Mouse (Mus musculus) ovary, postnatal 36 days (tissue): ENCODE measurements around the gene Mamstr.

Experiments used
- DNase-seq: peaks from one replicate; pipeline ENCODE4 v3.0.0; 2022; ENCODE audit warnings: low spot score, mixed read lengths

Gene Mamstr

DNA sequence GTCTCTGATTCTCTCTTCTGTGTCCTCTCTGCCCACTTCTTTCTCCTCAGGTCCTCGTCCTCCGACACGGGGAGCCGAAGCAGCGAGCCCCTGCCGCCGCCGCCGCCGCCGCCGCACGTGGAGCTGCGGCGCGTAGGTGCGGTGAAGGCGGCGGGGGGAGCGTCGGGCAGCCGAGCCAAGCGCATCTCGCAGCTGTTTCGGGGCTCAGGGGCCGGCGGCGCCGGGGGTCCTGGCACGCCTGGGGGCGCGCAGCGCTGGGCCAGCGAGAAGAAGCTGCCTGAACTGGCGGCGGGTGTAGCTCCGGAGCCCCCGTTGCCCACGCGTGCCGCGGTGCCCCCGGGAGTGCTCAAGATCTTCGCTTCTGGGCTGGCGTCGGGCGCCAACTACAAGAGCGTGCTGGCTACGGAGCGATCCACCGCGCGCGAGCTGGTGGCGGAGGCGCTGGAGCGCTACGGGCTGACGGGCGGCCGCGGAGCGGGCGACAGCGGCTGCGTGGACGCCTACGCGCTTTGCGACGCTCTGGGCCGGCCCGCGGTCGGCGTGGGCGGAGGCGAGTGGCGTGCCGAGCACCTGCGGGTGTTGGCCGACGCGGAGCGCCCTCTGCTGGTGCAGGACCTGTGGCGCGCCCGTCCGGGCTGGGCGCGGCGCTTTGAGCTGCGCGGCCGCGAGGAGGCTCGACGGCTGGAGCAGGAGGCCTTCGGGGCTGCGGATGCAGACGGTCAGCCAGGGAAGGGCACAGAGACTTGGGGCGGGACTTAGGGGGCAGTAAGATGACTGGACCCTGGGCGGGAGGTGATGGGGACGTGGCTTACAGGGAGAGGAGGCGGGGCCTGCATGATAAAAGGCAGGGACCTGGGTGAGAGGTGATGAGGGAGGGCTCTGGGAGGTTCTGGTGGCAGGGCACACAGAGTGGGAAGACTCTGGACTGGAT lies 11.1 kb upstream of the Mamstr start:
- DNase-seq: peak; percentile 91

GRCm38 (mm10) chr7:45630064-45630907 lies 9.5 kb upstream of the Mamstr start:
- no peak for DNase-seq

DNA sequence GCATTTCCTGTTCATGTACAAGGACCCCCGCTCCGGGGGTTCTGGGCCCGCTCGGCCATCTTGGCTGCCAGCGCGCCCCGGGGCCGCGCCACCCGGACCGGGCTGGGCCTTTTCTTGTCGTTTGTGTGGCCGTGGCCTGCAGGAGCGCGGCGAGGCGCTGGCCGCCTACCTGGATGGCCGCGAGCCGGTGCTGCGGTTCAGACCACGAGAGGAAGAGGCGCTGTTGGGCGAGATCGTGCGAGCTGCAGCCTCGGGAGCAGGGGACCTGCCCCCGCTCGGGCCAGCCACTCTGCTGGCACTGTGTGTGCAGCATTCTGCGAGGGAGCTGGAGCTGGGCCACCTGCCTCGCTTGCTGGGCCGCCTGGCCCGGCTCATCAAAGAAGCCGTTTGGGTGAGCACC lies 7.3 kb upstream of the Mamstr start:
- peak; percentile 64 for DNase-seq

DNA sequence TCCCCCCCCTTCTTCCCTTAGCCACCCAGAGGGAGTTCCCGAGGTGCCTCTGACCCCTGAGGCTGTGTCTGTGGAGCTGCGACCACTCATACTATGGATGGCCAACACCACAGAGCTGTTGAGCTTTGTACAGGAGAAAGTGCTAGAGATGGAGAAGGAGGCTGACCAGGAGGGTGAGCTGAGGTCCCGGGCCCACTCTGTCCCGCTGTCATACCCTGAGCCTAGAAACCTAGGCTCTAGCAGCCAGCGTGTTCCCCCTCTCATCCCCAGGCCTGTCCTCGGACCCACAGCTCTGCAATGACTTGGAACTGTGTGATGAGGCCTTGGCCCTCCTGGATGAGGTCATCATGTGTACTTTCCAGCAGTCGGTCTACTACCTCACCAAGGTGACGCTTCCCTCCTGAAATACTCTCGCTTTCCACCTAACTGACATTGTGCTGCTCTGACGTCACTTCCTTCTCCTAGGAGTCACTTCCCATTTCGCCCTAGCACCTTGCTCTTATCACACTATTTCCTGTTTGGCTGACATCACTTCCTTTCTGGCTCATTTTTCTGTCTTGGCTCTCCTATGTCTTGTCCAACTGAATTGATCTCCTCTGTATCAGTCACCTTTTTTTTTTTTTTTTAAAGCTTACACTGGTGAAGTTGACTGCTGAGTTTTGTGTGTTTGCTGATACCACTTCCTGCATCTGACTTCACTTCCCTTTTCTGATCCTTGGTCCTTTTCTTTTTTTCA lies 4.7 kb upstream of the Mamstr start:
- no peak for DNase-seq

GRCm38 (mm10) chr7:45635711-45636688 lies 3.8 kb upstream of the Mamstr start:
- DNase-seq: no peak

GRCm38 (mm10) chr7:45637710-45638109 lies 2.1 kb upstream of the Mamstr start:
- DNase-seq: no peak

DNA sequence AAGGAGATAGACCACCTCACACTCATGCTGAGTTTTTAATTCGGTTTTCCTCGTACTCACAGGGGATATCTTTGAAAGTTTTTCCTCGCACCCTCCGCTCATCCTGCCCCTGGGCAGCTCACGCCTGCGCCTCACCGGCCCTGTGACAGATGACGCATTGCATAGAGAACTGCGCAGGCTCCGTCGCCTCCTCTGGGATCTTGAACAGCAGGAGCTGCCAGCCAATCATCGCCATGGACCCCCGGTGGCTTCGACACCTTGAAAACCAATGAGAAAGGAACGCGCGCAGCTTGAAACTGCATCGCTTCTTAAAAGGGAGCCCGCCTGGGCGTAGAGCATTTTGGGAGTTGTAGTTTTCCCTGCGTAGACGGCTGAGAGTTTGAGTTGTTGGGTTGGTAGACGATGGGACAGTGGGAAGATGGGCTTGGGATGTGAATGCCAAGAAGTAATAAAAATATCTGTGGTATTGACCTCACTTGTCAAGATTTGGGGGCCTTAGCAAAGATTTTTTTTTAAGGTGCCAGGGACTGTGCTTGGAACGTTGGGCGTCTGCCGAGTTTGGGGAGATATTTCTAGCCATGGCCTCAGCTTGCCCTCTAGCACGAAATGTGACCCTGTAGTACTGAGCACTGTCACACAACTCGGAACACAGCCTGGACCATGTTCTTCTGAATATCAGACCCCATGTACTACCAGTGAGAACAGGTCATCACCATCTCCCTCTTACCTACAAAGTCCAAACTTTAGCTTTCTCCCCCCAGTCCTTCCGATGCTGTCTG lies 965 bp upstream of the Mamstr start:
- peak; percentile 89 for DNase-seq

DNA sequence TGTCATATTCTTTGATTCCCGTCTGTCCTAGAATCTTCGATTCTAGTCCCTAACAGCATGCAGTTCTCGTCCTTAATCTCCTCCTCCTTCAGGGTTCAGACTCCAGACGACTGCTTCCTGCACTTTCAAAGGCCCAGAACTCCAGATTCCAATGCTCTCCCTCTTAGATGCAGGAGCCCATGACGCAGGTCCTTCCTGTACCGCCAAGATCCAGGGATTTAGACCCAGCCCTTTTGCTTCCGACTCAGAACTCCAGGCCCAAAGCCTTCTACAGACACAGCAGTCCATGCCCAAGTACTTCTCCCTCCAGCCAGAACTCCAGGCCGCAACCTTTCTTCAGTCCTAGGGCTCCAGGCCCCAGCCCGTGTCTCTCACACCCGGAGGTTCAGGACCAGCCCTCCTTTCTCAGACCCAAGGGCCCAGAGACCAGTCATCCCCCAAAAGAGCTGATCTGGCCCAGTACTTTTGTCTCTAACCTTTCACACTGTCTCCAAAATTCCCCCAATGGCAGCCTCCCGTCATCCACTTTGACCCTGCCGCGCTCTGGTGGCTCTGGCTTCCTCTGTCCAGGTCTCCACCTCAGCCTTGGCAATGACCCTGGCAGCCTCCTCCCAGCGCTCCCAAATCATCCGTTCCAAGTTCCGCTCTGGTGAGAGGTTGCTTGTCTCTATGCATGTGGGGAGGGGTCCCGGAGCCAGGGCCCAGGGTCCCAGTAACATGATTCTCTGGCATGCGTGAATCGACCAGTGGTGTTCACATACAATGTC lies 597 bp downstream of the Mamstr start:
- no peak for DNase-seq

GRCm38 (mm10) chr7:45641391-45642040 lies 1.7 kb downstream of the Mamstr start:
- no peak for DNase-seq

DNA sequence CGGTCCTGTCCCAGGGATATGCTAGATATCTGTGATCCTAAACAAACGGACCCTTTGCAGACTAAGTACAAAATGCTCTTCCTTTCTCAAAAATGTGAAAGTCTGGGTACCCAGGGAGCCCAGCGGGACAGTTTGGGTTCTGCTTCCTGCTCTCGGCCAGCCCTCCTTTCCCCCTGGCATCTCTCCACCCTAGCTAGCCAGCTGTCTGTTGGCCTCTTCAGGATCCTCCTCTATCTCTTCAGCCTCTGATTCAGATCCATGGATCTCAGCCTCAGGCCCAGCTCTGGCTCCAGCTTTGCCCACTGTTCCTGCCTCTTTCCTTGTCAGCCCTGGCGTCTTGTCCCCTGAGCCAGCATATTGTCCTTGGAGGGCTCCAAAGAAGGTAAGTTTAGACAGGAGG lies 2.3 kb downstream of the Mamstr start:
- DNase-seq: no peak

DNA sequence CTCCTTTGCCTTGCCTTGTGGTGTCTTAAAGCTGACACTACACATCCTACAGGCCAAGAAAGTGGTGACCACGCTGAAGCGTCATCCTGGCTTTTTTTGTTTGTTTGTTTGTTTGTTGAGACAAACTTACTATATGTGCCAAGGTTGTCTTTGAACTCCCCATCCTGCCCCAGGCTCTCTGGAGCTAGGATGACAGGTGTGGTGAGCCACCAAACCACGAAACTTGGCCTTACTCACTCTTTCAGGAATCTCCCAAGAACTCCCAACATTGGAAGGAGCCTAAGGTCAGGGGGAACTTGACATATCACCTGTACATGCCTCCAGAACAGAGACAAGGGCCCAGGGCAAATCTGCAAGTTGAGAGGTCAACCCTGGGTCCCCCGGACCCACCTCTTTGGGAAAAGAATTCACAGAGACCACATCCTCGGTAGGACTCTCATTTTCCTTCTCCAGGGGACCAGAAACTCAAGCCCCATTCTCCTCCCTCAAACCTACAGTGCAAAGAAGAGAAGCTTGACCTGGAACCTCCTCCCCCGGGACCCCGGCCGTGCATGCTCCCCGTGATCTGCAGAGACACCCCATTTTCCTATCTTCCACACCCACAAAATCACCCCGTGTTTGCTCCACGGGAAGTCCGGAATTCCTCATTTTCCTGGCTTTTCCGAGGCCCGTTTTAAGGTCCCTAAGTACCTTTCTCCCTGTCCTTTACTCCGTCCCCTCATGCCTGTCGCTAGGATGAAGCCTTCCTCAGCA lies 2.9 kb downstream of the Mamstr start:
- no peak for DNase-seq

DNA sequence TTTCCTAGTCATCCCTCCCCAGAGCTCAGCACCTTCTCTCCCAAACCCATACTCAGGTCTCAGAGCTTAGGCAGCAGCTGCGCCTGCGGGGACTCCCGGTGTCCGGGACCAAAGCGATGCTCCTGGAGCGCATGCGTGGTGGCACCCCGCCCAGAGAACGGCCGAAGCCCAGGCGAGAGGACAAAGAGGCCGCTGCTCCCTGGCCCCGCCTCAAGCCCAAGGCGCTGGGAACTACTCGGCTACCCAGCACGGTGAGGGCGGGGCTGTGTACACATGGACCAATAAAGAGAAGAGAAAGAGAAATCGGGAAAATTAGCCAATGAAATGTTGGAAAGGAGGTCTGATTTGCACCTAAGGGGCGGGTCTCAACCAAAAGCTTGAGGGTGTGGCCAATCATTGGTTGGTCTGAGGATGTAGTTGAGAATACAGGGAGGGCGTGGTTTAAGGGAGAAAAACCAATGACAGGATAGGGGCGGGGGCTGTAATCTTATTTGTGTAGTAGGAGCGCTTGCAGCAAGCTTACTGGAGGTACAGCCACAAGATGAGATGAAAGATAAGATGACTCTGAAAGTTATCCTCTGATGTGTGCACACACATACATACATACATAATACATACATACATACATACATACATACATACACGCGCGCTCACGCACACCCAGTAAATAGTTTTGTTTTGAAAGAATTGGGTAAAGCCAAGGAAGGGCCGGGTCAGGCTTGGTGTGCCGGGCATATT lies 3.8 kb downstream of the Mamstr start:
- peak; percentile 93 for DNase-seq

GRCm38 (mm10) chr7:45644183-45644582 lies 4.4 kb downstream of the Mamstr start:
- peak; percentile 43 for DNase-seq

DNA sequence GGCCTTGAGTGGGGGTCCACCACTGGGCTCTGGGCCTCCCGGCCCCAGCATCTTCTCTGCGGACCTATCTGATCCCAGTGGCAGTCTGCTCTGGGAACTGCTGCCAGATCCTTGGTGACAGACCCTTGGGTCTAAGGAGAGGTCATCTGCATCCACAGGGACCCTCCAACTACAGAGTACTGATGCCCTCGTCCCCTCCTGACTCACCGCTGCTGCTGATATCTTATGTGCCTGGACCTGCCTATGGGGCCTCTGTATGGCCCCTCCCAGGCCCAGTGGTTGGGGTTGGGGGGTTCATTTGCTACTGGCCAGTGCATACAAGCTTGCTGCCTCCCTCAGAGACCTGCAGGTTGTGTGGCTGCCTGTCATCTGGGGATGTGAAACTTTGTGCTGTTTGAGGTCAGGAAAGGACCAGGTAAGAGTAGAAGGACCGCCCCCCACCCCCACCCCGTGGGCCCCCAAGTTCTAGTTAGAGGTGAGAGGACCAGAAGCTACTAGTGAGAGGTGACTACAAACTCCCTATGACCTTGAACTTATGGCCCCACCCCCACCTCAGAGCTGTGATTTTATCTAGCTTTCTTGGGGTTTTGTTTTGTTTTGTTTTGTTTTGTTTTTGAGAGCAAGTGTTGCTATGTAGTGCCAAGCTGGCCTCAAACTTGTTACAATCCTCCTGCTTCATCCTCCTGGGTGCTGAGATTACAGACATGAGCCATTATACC lies 5.3 kb downstream of the Mamstr start:
- DNase-seq: no peak

DNA sequence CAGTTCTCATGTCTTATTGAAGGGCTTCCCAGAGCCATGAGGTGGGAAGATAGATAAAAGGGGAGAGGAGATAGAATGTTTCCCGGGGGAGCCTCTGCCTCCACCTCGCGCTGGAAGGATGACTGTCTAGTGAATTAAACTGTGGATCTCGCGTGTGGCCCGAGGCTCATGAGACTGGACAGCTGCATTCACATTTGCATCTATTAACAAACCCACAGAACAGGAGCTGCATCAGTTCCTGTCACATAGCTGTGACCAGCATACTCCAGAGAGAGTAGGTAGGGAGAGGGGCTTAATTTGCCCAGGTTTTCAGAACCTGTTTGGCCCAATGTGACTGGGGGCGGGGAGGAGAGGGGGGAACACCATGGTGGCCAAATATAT lies 5.8 kb downstream of the Mamstr start:
- no peak for DNase-seq

DNA sequence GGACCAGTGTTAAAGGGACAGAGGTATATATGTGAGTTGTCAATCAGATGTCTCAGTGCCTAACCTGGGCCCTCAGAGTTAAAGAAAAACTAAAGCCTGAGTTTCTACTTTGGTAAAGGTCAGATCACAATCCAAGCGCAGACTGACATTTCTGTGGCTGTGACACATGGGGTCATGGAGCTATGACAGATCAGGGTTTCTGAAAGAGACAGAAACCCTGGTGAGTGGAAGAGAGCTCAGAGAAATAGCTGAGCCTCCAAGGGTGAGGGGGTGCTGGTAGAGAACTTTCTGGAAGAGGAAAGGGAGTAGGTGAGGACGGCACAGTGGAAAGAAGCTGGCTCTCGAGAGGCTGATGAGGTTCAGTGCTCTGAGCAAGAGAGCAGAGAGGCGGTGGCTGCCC lies 6.9 kb downstream of the Mamstr start:
- DNase-seq: no peak

- no peak for DNase-seq
Measured at GRCm38 (mm10) chr7:45649351-45649750, 9.6 kb downstream of the Mamstr start.
